Mouse (Mus musculus) hindbrain, embryonic 10.5 days (tissue): ENCODE measurements at regions not wholly inside any gene's neighbourhood (a gene's known extent, or its start where the extent isn't known, plus 50 kb on each side); places are given as distances from the start of the nearest gene placed in this dataset.
"Not testable (repeated sequence)": the region's sequence is repeated elsewhere in the genome, so short reads cannot be mapped to it uniquely, and the experiment has no call there.

Experiments
- DNase-seq: peaks from one replicate; pipeline ENCODE4 v3.0.0-alpha.2; 2017; ENCODE audit warnings: low spot score
- H3K27ac ChIP-seq: fragments of 300-500 bp; sonication (generic); 2 replicates; pipeline ENCODE4 v1.5.1; 2016; ENCODE audit warnings: mild to moderate bottlenecking, moderate library complexity
- H3K27me3 ChIP-seq: fragments of 300-500 bp; sonication (generic); 2 replicates; pipeline ENCODE4 v1.6.1; 2016; ENCODE audit warnings: mild to moderate bottlenecking; ENCODE audit not compliant: poor library complexity, insufficient read depth, severe bottlenecking
- H3K36me3 ChIP-seq: fragments of 300-500 bp; sonication (generic); 2 replicates; pipeline ENCODE4 v1.6.1; 2016; ENCODE audit warnings: mild to moderate bottlenecking, moderate library complexity
- H3K4me1 ChIP-seq: fragments of 300-500 bp; sonication (generic); replicated peaks from 2 replicates; pipeline ENCODE4 v1.6.1; 2016; ENCODE audit warnings: mild to moderate bottlenecking
- H3K4me3 ChIP-seq: fragments of 300-500 bp; sonication (generic); 2 replicates; pipeline ENCODE4 v1.5.1; 2016; ENCODE audit warnings: mild to moderate bottlenecking, moderate library complexity
- H3K9me3 ChIP-seq: fragments of 300-500 bp; sonication (generic); 2 replicates; pipeline ENCODE4 v1.6.1; 2016; ENCODE audit warnings: mild to moderate bottlenecking, moderate library complexity
- WGBS: fragments of 180-500 bp; shearing (Covaris S2); methylation state at CpG from one replicate; pipeline ENCODE4 v1.1.7; 2016; 5-methylcytosine and 5-hydroxymethylcytosine counted together

- 32% methylated on average over 16 of the region's 16 CpGs for WGBS
- Histone ChIP-seq H3K9me3 (no peaks in the 10 kb centered on the region), H3K27ac (no peak overlapping the region), H3K4me1 (peaks cover 5% of the 10 kb centered on the region; the same call in 1 of the 2 replicates), H3K27me3 (no peaks in the 10 kb centered on the region), H3K4me3 (no peak overlapping the region), H3K36me3 (no peaks in the 10 kb centered on the region)
- peak; percentile 86 for DNase-seq
Measured at GRCm38 (mm10) chr4:8084954-8085639, 153.7 kb downstream of the Car8 start.

GRCm38 (mm10) chr4:8079349-8079748, 159.5 kb downstream of the Car8 start:
- Histone ChIP-seq H3K4me3 (no peak overlapping the region), H3K36me3 (no peaks in the 10 kb centered on the region), H3K4me1 (no peaks in the 10 kb centered on the region), H3K27me3 (no peaks in the 10 kb centered on the region), H3K27ac (no peak overlapping the region), H3K9me3 (no peaks in the 10 kb centered on the region)
- 77% methylated on average over 4 of the region's 4 CpGs for WGBS
- no peak for DNase-seq

- WGBS = 77% methylated on average over 6 of the region's 6 CpGs
Measured at GRCm38 (mm10) chr4:8072989-8073573, 165.8 kb downstream of the Car8 start.

GRCm38 (mm10) chr4:8070693-8071092, 168.1 kb downstream of the Car8 start:
- not testable (repeated sequence) for DNase-seq, H3K4me1 ChIP-seq, H3K27me3 ChIP-seq

More at GRCm38 (mm10) chr4:8072989-8073573, 165.8 kb downstream of the Car8 start:
- DNase-seq = peak; percentile 9
- H3K4me3 ChIP-seq = no peak overlapping the region
- H3K27ac ChIP-seq = no peak overlapping the region
- H3K36me3 ChIP-seq = no peaks in the 10 kb centered on the region
- H3K4me1 ChIP-seq = no peaks in the 10 kb centered on the region
- H3K27me3 ChIP-seq = no peaks in the 10 kb centered on the region
- H3K9me3 ChIP-seq = no peaks in the 10 kb centered on the region

GRCm38 (mm10) chr4:8068086-8068485, 170.8 kb downstream of the Car8 start:
- no peaks in the 10 kb centered on the region for H3K27me3 ChIP-seq
- 42% methylated on average over 2 of the region's 2 CpGs for WGBS
- H3K9me3 ChIP-seq = no peaks in the 10 kb centered on the region
- H3K4me1 ChIP-seq = no peaks in the 10 kb centered on the region
- no peak for DNase-seq
- H3K36me3 ChIP-seq = no peaks in the 10 kb centered on the region
- no peak overlapping the region for H3K27ac ChIP-seq
- no peak overlapping the region for H3K4me3 ChIP-seq

More at GRCm38 (mm10) chr4:8070693-8071092, 168.1 kb downstream of the Car8 start:
- not testable (repeated sequence) for H3K4me3 ChIP-seq, H3K9me3 ChIP-seq, H3K27ac ChIP-seq, H3K36me3 ChIP-seq

- Histone ChIP-seq H3K27me3 (no peaks in the 10 kb centered on the region), H3K4me3 (no peak overlapping the region), H3K9me3 (peaks cover 16% of the 10 kb centered on the region), H3K36me3 (no peaks in the 10 kb centered on the region), H3K4me1 (no peaks in the 10 kb centered on the region), H3K27ac (no peak overlapping the region)
- WGBS = 33% methylated on average over 4 of the region's 4 CpGs
- no peak for DNase-seq
Measured at GRCm38 (mm10) chr4:8041776-8042175, 197.1 kb downstream of the Car8 start.

GRCm38 (mm10) chr4:8037863-8038262, 201.0 kb downstream of the Car8 start:
- Histone ChIP-seq H3K27me3 (no peaks in the 10 kb centered on the region), H3K9me3 (peaks cover 12% of the 10 kb centered on the region; the same call in 1 of the 2 replicates), H3K4me3 (no peak overlapping the region), H3K4me1 (no peaks in the 10 kb centered on the region), H3K36me3 (no peaks in the 10 kb centered on the region), H3K27ac (no peak overlapping the region)
- DNase-seq = no peak
- 86% methylated on average over 1 of the region's 1 CpGs for WGBS

GRCm38 (mm10) chr4:8033402-8033801, 205.4 kb downstream of the Car8 start:
- not testable (repeated sequence) for H3K36me3 ChIP-seq, DNase-seq, H3K4me3 ChIP-seq, H3K27me3 ChIP-seq, H3K9me3 ChIP-seq, H3K27ac ChIP-seq, H3K4me1 ChIP-seq
- WGBS = 87% methylated on average over 1 of the region's 1 CpGs

- no peaks in the 10 kb centered on the region for H3K36me3 ChIP-seq
- 14% methylated on average over 1 of the region's 1 CpGs for WGBS
Measured at GRCm38 (mm10) chr4:8005155-8005554, 233.7 kb downstream of the Car8 start.

GRCm38 (mm10) chr4:7997575-7997953, 241.3 kb downstream of the Car8 start:
- no peaks in the 10 kb centered on the region for H3K36me3 ChIP-seq
- H3K4me3 ChIP-seq = no peak overlapping the region
- H3K4me1 ChIP-seq = peaks cover 20% of the 10 kb centered on the region
- H3K27ac ChIP-seq = no peak overlapping the region
- H3K9me3 ChIP-seq = no peaks in the 10 kb centered on the region
- no peaks in the 10 kb centered on the region; the same call in 1 of the 2 replicates for H3K27me3 ChIP-seq
- DNase-seq = no peak

More at GRCm38 (mm10) chr4:8005155-8005554, 233.7 kb downstream of the Car8 start:
- Histone ChIP-seq H3K4me3 (no peak overlapping the region), H3K4me1 (no peaks in the 10 kb centered on the region), H3K27me3 (no peaks in the 10 kb centered on the region), H3K9me3 (peaks cover 6% of the 10 kb centered on the region; the same call in 1 of the 2 replicates), H3K27ac (no peak overlapping the region)
- peak; percentile 20 for DNase-seq

- WGBS = 34% methylated on average over 6 of the region's 6 CpGs
- no peaks in the 10 kb centered on the region; the same call in 1 of the 2 replicates for H3K27me3 ChIP-seq
- peak; percentile 24 for DNase-seq
- H3K4me3 ChIP-seq = no peak overlapping the region
- H3K27ac ChIP-seq = no peak overlapping the region
- no peaks in the 10 kb centered on the region for H3K36me3 ChIP-seq
- H3K9me3 ChIP-seq = no peaks in the 10 kb centered on the region
- peaks cover 20% of the 10 kb centered on the region for H3K4me1 ChIP-seq
Measured at GRCm38 (mm10) chr4:7996923-7997574, 241.8 kb downstream of the Car8 start.

GRCm38 (mm10) chr4:7992944-7993343, 245.9 kb downstream of the Car8 start:
- DNase-seq = no peak
- 83% methylated on average over 3 of the region's 3 CpGs for WGBS
- no peaks in the 10 kb centered on the region; the same call in 1 of the 2 replicates for H3K27me3 ChIP-seq

GRCm38 (mm10) chr4:7987781-7988180, 251.1 kb downstream of the Car8 start:
- no peaks in the 10 kb centered on the region for H3K9me3 ChIP-seq
- H3K4me3 ChIP-seq = no peak overlapping the region
- DNase-seq = no peak
- WGBS = 97% methylated on average over 1 of the region's 1 CpGs
- no peak overlapping the region for H3K27ac ChIP-seq
- H3K4me1 ChIP-seq = no peaks in the 10 kb centered on the region
- H3K27me3 ChIP-seq = no peaks in the 10 kb centered on the region
- no peaks in the 10 kb centered on the region for H3K36me3 ChIP-seq

More at GRCm38 (mm10) chr4:7992944-7993343, 245.9 kb downstream of the Car8 start:
- H3K27ac ChIP-seq = no peak overlapping the region
- H3K36me3 ChIP-seq = no peaks in the 10 kb centered on the region
- no peaks in the 10 kb centered on the region for H3K9me3 ChIP-seq
- peaks cover 17% of the 10 kb centered on the region for H3K4me1 ChIP-seq
- no peak overlapping the region for H3K4me3 ChIP-seq
